Mouse (Mus musculus) left cerebral cortex, postnatal 4 days (tissue): ENCODE results near the gene Bpifb2. TPM values are rescaled to one million over a fixed set of nuclear protein-coding genes. Genes with fewer than 3 reads are reported as not detected.
"Not testable (repeated sequence)": the region's sequence is repeated elsewhere in the genome, so short reads cannot be mapped to it uniquely, and the experiment has no call there.

ENCODE experiments used
- DNase-seq: peaks from one replicate; pipeline ENCODE4 v3.0.0-alpha.2; 2022
- intact Hi-C: fragments of 180-260 bp; cut with DNase I; formaldehyde crosslinking; loops from one replicate; pipeline ENCODE4 v1.15.1; 2025
- total RNA-seq, 2 experiments: library from RNA; stranded (reverse); gene quantifications; 2 replicates each; pipeline ENCODE4 v1.2.3; 2021

Gene Bpifb2
- not detected for total RNA-seq

DNA sequence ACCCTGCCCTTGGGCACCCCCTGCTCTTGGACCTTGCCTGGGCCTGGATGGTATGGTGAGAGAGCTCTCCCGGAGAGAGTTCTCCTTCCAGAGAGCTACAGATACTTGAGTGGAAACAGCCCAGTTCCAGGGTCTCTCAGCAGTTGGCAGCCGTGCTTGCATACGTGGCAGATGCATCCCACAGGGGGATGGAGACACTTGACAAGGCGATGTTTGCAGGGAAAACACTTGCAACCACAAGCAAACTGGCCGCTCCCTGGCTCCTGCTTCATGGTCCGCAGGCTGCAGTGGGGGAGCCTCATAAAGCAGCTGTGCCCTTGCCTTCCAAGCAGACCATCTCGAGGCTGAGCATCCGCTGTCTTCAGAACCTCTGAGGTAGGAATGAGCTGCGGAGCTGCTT lies at the start of gene Bpifb2:
Gene Bpifb2, plus strand, starts transcription at position 301 of the 400 bp plus-strand sequence.
- DNase-seq, result no peak
- intact Hi-C loops, result no loop called here

DNA sequence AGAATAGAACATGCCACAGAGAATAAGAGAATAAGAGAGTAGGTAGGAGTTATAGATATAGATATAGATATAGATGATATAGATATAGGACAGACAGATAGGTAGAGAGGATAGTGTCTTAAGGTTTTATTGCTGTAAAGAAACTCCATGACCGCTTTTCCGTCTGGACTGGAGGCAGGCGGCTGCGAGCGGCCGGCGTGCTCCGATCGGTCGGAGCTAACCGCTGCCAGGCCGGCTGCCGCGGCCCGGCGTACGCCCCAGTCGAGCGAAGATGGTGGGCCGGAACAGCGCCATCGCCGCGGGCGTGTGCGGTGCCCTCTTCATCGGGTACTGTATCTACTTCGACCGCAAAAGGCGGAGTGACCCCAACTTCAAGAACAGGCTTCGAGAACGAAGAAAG lies 48.9 kb upstream of the Bpifb2 start:
- intact Hi-C loops, DNase-seq: not testable (repeated sequence)

DNA sequence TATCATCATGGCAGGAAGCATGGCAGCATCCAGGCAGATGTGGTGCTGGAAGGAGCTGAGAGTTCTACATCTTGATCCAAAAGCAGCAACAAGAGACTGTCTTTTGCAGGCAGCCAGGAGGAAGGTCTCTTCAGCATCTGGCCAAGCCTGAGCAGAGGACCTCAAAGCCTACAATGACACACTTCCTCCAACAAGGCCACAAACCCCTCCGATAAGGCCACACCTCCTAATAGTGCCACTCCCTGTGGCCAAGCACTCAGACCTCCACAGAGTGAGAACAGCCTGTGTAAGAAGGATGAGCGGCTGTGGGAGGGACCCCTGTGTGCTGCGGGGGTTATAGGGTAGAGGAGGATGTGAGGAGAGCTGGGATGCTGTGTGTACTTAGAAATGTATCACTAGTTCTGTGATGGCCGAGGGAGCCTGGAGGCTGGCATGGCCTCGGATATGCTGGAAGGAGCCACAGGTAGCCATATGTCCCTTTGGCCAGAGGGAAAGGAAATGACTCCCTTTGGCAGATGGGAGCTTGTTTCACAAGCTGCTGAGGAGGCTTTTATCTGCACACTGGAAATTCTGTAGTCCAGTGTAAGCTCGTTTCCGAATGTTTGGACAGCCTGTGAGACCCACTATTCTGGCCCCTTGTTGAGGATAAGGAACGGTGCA lies 47.5 kb upstream of the Bpifb2 start:
- DNase-seq, result peak; percentile 21
- intact Hi-C loops, result no loop called here

DNA sequence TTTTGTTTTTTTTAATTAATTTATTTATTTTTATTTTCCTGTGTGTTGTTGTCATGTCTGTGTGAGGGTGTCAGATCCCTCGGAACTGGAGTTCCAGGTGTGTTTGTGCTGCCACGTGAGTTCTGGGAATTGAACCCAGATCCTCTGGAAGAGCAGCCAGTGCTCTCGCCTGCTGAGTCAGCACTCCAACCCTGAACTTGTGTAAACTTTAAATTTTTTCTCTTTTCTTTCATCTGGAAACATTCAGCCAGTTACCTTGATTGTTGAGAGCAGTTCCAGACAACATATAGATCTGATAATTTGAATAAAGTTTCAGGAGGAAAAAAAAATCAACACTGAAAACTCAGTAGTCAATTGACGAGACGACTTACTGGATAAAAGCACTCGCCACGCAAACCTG lies 46.1 kb upstream of the Bpifb2 start:
- intact Hi-C loops, result no loop called here
- no peak for DNase-seq

DNA sequence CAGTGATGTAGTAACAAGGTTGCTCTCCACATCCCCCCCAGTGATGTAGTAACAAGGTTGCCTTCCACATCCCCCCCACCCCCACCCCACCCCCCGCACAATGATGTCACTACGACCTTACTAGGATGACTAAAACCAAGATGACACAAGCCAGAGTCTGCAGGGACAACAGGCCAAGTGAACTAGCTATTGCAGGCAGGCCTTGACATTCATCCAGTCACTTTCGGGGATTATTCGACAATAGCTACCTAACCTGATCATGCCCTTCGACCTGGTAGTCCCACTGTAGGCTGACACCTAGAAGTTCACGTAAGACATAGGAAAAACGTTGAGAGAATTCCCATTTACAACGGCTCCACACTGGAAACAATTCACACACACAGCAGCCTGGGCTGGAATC lies 41.6 kb upstream of the Bpifb2 start:
- intact Hi-C loops, result no loop called here

DNA sequence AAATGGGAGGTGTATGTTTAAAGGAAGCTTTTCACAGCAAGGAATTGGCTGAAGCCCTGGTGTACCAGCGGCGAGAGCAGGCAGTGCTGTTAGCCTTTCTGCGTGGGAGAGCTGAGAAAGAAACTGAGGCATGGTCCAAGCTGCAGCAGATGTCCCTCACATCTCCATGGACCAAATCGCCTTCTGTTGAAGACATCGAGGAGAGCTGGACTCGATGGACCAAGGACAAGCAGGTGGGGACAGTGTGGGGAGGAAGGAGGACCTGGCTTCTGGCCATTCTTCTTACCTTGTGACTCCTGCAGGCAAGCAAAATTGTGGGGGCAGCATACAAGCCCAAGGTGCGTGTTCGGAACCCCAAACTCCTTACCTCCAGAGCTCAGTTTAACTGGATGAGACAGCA lies 32.0 kb upstream of the Bpifb2 start:
- intact Hi-C loops, result no loop called here
- no peak for DNase-seq

More for the DNA sequence above, 41.6 kb upstream of the Bpifb2 start:
- no peak for DNase-seq

DNA sequence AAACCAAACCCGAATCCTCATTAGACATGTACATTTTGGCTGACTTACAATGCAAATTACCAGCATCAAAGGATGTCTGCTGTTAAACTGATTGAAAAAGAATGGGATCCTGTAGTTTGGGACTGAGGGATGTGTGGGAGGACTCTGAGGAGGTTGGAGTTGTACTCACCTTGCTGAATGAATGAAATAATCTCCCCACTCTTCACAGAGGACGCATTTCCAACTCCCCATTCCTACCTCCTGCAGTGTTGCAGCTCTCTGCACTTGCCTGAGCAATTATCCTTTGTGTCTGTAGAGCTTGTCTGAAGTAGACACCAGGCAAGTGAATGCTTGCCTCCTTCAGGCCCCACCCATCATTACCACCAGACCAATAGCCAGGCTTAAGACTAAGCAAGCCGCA lies 26.5 kb upstream of the Bpifb2 start:
- intact Hi-C loops, result no loop called here
- DNase-seq, result no peak

DNA sequence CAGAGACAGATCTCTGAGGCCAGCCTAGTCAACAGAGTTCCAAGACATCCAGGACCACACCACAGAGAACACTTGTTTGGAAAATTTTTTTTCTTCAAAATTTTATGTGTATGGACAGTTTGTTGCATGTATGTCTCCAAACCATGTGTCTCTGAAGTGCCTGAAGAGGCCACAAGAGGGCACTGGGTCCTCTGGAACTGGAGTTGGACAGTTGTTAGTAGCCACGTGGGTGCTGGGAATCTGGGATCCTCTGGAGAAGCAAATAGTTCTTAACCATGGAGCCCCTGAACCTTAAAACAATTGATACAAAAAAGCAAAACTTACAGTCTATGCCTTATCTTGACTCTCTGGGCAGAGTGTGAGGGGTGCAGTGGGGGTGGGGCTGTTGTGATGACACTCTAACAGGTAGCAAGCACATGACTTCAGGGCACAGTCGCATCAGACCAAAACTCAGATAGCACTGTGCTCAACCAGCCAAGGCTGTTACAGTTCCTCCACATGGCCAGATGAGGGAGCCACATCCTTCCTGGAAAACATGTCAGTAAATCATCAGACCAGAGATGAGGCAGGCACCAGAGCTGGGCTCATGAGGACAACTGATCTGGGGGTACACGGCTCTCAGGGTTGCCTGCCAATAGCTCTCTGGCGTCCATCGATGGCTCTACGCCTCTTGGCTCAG lies 24.4 kb upstream of the Bpifb2 start:
- intact Hi-C loops, result loop anchor here (5.0 kb wide), 1 partner anchor 183 kb away; no protein-coding TSS in a partner anchor
- peak; percentile 24 for DNase-seq

DNA sequence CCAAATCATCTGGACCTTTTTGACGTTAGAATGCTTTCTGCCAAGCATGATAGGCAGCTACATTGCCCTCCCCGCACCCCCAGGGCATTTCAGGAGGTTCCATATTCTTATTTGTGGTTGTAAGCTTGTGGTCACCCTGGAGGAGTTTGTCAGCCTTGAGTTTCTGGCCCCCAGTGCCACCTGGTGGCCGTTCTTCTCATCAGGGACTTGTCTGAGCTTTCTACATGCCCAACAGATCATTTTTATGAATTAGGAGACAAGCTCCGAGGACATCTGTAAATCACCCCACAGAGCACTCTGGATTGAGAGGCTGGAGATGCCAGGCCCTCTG lies 23.9 kb upstream of the Bpifb2 start:
- DNase-seq, result peak; percentile 75
- intact Hi-C loops, result loop anchor here (5.0 kb wide), 1 partner anchor 184 kb away; no protein-coding TSS in a partner anchor

DNA sequence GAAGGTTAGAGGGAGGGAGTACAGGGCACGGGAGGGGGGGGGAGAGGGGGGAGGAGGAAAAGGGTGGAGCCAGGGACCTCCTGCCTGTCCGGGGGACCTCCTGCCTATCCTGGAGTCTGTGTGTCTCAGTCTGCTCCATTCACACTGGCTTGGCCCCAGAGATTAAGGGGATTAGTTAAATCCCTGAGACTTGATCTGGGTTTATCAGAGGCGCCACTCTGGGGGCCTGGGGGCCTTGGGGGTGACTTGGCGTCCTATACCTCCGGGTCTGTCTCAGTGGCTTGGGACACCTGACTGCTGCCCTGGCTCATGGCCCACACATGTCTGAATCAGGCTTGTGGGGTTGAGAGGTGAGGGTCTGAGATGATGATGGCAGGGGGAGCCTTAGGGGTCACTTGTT lies 21.3 kb upstream of the Bpifb2 start:
- DNase-seq, result no peak
- intact Hi-C loops, result loop anchor here (5.0 kb wide), 1 partner anchor 186 kb away; no protein-coding TSS in a partner anchor

DNA sequence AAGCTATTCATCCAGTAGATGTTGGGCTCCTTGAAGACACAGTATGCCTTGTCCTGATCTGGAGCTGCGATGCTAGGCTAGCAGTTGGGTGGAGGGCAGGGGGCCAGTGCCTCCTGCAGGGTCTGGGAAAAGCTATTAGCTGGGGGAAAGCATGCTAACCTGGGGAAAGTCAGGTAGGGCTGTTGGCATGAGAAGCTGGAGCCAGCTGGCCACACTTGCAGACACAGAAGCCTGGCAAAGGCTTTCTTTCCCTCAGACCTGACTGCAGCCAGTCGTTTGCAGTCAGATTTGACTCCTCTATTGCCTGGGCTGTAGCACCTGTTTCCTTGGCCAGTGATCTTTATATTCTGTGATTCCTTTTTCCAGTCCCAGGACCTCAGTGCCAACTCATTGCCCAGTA lies 15.3 kb upstream of the Bpifb2 start:
- intact Hi-C loops, result no loop called here
- DNase-seq, result peak; percentile 34

DNA sequence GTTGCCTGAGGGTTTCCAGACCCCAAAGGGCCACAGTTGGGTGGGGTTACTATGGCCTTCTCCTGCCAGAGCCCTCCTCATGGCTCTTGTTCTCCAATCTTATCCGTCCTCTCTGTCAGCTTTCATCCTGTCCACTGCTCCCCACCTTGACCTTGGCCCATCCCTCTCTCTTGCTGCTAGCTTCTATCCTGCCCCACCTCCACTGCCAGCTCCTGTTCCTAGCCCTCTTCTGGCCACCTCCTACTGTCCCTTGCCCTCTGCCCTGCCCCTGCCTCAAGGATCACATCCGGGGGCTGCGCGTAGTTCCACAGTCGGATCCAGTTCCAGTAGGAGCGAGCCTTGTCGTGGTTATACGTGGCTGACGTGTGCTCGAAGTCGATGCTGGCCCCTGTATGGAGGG lies 14.5 kb upstream of the Bpifb2 start:
- intact Hi-C loops, result no loop called here
- no peak for DNase-seq

DNA sequence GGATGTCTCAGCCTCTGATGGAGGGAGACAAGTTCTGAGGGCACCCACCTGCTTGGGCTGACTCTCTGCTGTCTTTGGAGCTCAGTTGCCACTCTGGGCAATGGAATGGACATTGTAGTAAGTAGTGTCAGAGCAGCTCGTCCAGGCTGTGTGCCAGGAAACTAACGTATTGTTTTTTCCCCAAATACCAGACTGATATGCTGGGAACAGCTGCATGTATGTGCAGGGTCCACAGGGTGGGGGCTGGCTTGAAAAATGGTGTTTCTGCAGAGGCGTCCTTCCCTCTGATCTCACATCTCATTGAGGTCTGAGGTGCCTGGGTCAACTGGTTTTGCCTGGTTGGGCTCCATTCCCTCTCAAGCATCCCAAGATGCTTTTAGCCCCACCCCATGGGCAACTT lies 14.1 kb upstream of the Bpifb2 start:
- intact Hi-C loops, result no loop called here
- no peak for DNase-seq

DNA sequence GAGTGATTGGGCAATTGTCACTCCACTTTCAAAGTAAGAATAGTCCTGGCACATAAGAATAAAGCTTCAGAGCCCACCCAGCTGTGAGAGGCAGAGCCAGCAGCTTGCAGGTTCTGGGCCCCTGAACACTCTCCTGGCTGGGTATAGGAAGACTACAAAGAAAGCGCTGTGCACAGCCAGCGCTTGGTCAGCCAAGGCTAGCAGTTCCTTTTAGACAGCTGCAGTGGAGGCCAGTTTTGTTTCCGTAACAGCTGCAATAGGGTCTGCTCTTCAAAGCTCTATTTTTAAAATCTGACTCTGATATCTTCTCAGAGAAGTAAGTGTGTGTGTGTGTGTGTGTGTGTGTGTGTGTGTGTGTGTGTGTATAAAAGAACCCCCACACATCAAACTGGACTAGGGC lies 12.9 kb upstream of the Bpifb2 start:
- intact Hi-C loops, result no loop called here
- no peak for DNase-seq

DNA sequence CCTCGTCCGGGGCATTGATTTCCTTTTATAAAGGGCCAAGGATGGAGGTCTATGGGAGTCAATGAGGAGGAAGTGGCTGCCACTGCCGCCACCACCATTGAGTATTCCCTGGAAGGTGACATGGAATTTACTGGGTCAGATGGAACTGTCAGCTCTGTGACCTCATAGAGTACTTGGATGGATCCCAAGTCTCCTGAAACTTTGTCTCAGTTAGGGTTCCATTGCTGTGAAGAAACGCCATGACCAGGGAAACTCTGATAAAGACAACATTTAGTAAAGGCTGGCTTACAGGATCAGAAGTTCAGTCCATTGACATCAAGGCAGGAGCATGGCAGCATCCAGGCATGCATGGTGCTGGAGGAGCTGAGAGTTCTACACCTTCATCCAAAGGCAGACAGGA lies 3.9 kb upstream of the Bpifb2 start, which contains the start of gene Sun5:
Gene Sun5, minus strand, starts transcription at position 101 of the 400 bp plus-strand sequence.
- no peak for DNase-seq
- intact Hi-C loops, result no loop called here

DNA sequence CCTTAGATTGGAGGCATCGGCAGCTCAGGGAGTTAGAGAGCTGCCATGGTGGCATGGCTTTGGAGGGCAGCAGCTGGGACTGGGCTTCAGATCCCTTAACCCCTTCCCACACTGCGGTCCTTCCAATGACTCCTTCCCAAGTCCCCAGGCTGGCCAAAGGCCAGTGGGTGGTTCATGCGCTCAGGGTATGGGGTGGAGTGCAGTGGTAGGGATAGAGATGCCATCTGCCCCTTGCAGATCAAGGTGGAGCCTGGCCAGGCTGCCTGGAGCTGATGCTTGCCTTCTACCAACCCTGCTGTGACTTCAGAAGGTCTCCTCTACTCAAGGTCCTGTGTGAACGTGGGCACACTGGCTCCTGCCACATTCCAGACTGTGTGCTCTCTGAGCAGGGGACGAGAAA lies 24.3 kb downstream of the Bpifb2 start:
- intact Hi-C loops, result no loop called here
- DNase-seq, result peak; percentile 56

DNA sequence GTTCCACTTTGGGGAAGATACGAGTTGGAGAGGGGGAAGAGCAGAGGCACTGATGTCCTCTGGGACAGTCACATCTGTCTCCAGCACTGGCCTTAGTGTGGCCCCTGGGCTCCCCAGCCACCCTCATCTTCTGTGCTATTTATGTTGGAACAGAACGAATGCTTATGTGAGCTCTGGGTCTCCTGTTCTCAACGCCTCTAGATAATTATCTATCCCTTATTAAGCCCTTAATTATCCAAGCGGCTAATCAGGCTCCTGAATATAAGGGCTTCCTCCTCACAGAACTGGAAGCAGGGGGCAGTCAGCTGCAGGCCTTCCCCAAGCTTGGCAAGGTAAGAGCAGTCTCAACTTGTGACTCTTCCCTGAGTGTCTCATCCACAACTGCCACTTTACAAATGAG lies 25.2 kb downstream of the Bpifb2 start, which contains the start of gene Bpifb6:
Gene Bpifb6, plus strand, starts transcription at position 301 of the 400 bp plus-strand sequence.
- intact Hi-C loops, result no loop called here
- DNase-seq, result no peak

DNA sequence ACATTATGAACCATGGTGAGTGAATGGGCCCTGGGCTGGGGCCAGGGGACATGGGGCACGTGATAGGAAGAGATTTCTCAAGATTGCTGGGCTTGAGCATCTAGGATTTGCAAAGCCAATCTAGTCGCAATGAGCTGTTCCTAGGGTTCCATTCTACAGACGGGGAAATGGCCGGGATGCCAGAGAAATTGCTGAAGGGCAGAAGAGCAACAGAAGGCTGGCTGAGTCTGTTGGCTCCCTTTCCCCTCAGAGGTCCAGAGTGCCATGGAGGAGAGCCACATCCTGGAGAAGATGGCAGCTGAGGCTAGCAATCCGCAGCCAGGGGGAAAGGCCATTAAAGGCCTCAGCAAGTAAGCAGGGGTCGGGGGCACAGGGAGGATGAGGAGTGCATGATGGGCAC lies 27.9 kb downstream of the Bpifb2 start:
- peak; percentile 38 for DNase-seq
- intact Hi-C loops, result no loop called here

DNA sequence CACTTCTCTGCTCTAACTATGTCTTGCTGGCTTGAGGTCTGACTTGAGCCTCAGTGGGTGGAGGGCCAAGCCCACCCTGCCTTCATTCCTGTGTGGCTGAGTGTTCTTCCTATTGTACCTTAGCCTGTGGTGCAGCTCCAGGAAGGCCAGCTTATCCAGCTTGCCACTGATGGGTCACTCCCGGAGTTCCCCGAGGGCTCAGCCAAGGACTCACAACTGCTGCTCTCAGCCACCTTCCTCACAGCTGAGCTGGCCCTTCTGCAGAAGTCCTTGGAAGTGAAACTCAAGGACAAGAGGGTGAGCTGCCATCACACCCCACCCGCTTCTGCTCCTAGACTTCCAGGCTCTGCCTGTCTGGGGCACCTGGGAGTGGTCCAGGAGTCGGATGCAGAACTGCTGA lies 31.8 kb downstream of the Bpifb2 start:
- intact Hi-C loops, result no loop called here
- no peak for DNase-seq

DNA sequence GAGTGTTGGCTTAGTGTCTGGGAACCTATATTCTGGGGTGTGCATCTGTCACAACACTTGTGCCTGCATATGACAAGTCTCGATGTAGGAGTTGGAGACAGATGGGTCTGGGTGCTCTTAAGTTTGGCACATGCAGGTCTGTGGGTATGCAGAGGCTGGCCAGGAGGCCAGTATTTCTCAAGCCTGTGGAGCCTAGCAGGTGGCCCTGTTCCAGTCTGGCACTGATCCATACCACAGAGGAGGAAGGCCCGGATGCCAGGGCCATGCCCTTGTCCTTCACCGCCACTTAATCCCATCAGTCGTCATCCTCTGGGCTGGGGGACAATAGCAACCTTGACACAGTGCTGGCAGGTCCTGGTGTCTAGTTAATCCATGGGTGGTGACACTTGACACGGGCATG lies 39.3 kb downstream of the Bpifb2 start:
- peak; percentile 29 for DNase-seq
- intact Hi-C loops, result no loop called here

DNA sequence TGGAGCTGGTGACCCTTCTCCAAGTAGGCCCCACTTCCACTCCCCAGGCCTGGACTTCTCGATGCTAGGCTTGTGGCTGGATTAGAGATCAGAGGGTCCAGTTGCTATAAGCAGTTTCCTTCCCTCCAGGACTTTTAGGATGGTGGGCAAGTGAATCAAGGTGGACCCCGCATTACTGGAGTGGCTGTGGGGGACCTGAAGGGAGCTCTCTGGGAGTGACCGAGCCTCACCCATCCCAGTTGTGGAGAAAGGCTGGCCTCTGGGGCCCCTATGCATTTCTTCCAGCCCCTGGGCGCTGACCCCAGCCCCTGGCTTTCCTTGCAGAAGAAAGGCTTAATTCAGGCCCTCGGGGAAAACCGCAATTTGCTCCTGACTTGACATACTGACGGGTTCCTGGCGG lies 43.1 kb downstream of the Bpifb2 start, which contains the start of gene Bpifb3:
Gene Bpifb3, plus strand, starts transcription at position 301 of the 400 bp plus-strand sequence.
- intact Hi-C loops, result no loop called here
- no peak for DNase-seq

DNA sequence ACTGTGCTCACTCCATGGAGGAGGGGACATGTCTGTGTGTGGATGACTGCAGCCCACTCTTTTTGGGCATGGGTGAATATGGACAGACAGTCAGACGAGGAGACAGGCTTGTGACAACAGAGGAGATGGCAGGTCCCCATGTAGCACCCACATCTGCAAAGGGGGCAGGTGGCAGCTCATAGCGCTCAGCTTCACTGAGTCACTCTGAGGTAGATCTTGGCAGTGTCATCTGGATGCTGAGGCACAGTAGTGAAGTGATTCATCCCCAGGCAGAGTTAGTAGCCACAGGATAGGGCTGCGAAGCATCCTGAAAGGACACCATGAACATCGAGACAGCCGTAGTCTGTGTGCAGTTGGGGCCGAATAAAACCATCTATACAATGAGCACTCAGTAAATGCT lies 46.4 kb downstream of the Bpifb2 start:
- DNase-seq, result no peak
- intact Hi-C loops, result no loop called here
